Mouse (Mus musculus) spleen, adult 2 months (tissue): ENCODE results near the gene Ranbp3.

Source experiments
- CTCF ChIP-seq: fragments of 200-500 bp; IDR thresholded peaks from 2 replicates; pipeline ENCODE4 v1.5.1; 2011; ENCODE audit warnings: mild to moderate bottlenecking, inconsistent platforms; ENCODE audit not compliant: insufficient read depth, insufficient read length, insufficient replicate concordance; ENCODE audit errors: extremely low read depth
- POLR2A ChIP-seq: fragments of 200-500 bp; IDR thresholded peaks from 2 replicates; pipeline ENCODE4 v1.6.1; 2011; ENCODE audit warnings: low read depth, low read length, inconsistent platforms

- TF ChIP-seq CTCF (no peak), POLR2A (peak; percentile 64)
Observed at GRCm38 (mm10) chr17:56672941-56673646, at the start of gene Ranbp3.
